Mouse (Mus musculus) heart, adult 2 months (tissue): ENCODE measurements at regions not wholly inside any gene's neighbourhood (a gene's known extent, or its start where the extent isn't known, plus 50 kb on each side); places are given as distances from the start of the nearest gene placed in this dataset.

ENCODE experiments used
- CTCF ChIP-seq: fragments of 200-600 bp; IDR thresholded peaks from 2 replicates; pipeline ENCODE4 v1.8.1; 2022; ENCODE audit warnings: antibody characterized with exemption, mild to moderate bottlenecking, moderate library complexity
- EP300 ChIP-seq: fragments of 200-500 bp; IDR thresholded peaks from 2 replicates; pipeline ENCODE4 v1.6.1; 2011; ENCODE audit warnings: low read depth, low read length, control low read depth; ENCODE audit not compliant: insufficient read depth
- POLR2A ChIP-seq: fragments of 200-500 bp; IDR thresholded peaks from 2 replicates; pipeline ENCODE4 v1.6.1; 2011; ENCODE audit warnings: mild to moderate bottlenecking, low read depth, low read length, control low read depth; ENCODE audit not compliant: insufficient read depth

GRCm38 (mm10) chr6:31268057-31268456 is 130.5 kb upstream of the Mkln1 start:
- TF ChIP-seq CTCF: no peak
- no peak for TF ChIP-seq EP300
- no peak for TF ChIP-seq POLR2A
